Mouse (Mus musculus): ENCODE results near the gene Ctsa. TPM values are rescaled to one million over a fixed set of nuclear protein-coding genes. Genes with fewer than 3 reads are reported as not detected.

The Ctsa gene
- polyA plus RNA-seq, 2 experiments = 59.4 to 69.5 TPM

DNA sequence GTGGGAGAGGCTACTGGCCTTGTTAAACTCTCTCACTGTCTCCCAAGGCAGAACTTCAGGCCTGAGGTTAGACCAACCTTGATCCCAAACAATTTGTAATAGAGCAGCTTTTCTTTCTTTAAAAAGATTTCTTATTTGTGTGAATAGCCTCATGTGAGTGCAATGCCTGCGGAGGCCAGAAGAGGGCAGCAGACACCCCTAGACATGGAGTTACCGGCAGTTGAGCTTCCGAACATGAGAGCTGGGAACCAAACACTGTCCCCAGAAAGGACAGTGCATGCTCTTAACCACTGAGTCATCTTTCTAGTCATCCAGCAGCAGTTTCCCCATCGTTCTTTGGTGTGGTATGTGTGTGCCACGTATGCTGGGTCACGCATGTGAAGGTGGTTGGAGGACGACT lies 34.9 kb downstream of the Ctsa start:
- Histone ChIP-seq H3K27me3 (ENCODE audit: control insufficient read depth, insufficient read depth, low read length) (no peaks in the 10 kb centered on the region), H3K9me3 (ENCODE audit: control insufficient read depth, low read length) (no peaks in the 10 kb centered on the region; the same call in 1 of the 2 replicates), H3K27ac (no peak overlapping the region), H3K4me3 (ENCODE audit: insufficient read depth in 1 of 2, low read depth in 2 of 2, low read length in 2 of 2) (no peak overlapping the region), H3K36me3 (replicated peaks; ENCODE audit: control insufficient read depth, insufficient read depth, low read depth) (no peaks in the 10 kb centered on the region), H3K4me1 (replicated peaks; ENCODE audit: control insufficient read depth in 2 of 2, insufficient read depth in 2 of 2, low read length in 1 of 2) (peaks cover 0 to 14% of the 10 kb centered on the region in 2 experiments; a peak in 2 of 4 replicates), H3K9ac (replicated peaks) (no peak overlapping the region), H3K4me2 (ENCODE audit: low read depth) (no peak overlapping the region)
- DNase-seq (ENCODE audit: low read depth in 3 of 3, low spot score in 3 of 3) (no peak), ATAC-seq (ENCODE audit: insufficient read depth) (no peak)
- WGBS (ENCODE audit: insufficient replicate concordance) = 89% methylated on average over 7 of the region's 7 CpGs
- peak; percentile 82 for TF ChIP-seq CTCF (IDR thresholded peaks at IDR 0.05; ENCODE audit: low read depth)
- no peak for TF ChIP-seq EP300 (IDR thresholded peaks at IDR 0.05; ENCODE audit: low read depth)

DNA sequence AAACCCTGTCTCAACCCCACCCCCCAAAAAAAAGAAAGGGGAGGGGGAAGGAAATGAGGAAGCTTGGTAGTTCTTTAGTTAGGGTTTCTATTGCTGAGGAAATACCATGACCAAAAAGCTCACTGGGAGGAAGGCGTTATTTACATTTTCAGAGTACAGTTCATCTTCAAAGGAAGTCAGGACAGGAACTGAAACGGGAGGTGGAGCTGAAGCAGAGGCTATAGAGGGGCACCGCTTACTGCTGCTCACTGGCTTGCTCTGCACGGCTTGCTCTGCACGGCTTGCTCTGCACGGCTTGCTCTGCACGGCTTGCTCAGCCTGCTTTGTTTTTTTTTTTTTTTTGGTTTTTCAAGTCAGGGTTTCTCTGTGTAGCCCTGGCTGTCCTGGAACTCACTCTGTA lies 35.8 kb downstream of the Ctsa start:
- H3K9me3 ChIP-seq (ENCODE audit: control insufficient read depth, low read length) = no peaks in the 10 kb centered on the region; the same call in 1 of the 2 replicates
- 28% methylated on average over 7 of the region's 7 CpGs for WGBS (ENCODE audit: insufficient replicate concordance)
- H3K4me3 ChIP-seq (ENCODE audit: insufficient read depth in 1 of 2, low read depth in 2 of 2, low read length in 2 of 2) = no peak overlapping the region
- ATAC-seq (ENCODE audit: insufficient read depth) = no peak
- no peaks in the 10 kb centered on the region for H3K27me3 ChIP-seq (ENCODE audit: control insufficient read depth, insufficient read depth, low read length)
- H3K4me2 ChIP-seq (ENCODE audit: low read depth) = no peak overlapping the region
- H3K36me3 ChIP-seq (replicated peaks; ENCODE audit: control insufficient read depth, insufficient read depth, low read depth) = no peaks in the 10 kb centered on the region
- TF ChIP-seq EP300 (IDR thresholded peaks at IDR 0.05; ENCODE audit: low read depth) = no peak
- no peak for TF ChIP-seq CTCF (IDR thresholded peaks at IDR 0.05; ENCODE audit: low read depth)
- DNase-seq (ENCODE audit: low read depth in 3 of 3, low spot score in 3 of 3) = no peak
- H3K9ac ChIP-seq (replicated peaks) = no peak overlapping the region
- no peak overlapping the region for H3K27ac ChIP-seq
- H3K4me1 ChIP-seq (replicated peaks; ENCODE audit: control insufficient read depth in 2 of 2, insufficient read depth in 2 of 2, low read length in 1 of 2) = peaks cover 0 to 14% of the 10 kb centered on the region in 2 experiments; a peak in 2 of 4 replicates

- no peaks in the 10 kb centered on the region for H3K36me3 ChIP-seq (replicated peaks; ENCODE audit: control insufficient read depth, insufficient read depth, low read depth)
- no peak overlapping the region for H3K9ac ChIP-seq (replicated peaks)
- no peak overlapping the region for H3K27ac ChIP-seq
- no peak overlapping the region for H3K4me3 ChIP-seq (ENCODE audit: insufficient read depth in 1 of 2, low read depth in 2 of 2, low read length in 2 of 2)
- DNase-seq (ENCODE audit: low read depth in 3 of 3, low spot score in 3 of 3) (no peak), ATAC-seq (ENCODE audit: insufficient read depth) (no peak)
- H3K4me2 ChIP-seq (ENCODE audit: low read depth) = no peak overlapping the region
- 40% methylated on average over 6 of the region's 6 CpGs for WGBS (ENCODE audit: insufficient replicate concordance)
- TF ChIP-seq CTCF (IDR thresholded peaks at IDR 0.05; ENCODE audit: low read depth) (no peak), EP300 (IDR thresholded peaks at IDR 0.05; ENCODE audit: low read depth) (no peak)
- H3K27me3 ChIP-seq (ENCODE audit: control insufficient read depth, insufficient read depth, low read length) = no peaks in the 10 kb centered on the region
- H3K4me1 ChIP-seq (replicated peaks; ENCODE audit: control insufficient read depth in 2 of 2, insufficient read depth in 2 of 2, low read length in 1 of 2) = peaks cover 0 to 8% of the 10 kb centered on the region in 2 experiments; a peak in 2 of 4 replicates
- no peaks in the 10 kb centered on the region; the same call in 1 of the 2 replicates for H3K9me3 ChIP-seq (ENCODE audit: control insufficient read depth, low read length)
These were observed 39.1 kb downstream of the Ctsa start for GRCm38 (mm10) chr2:164871602-164872303.

DNA sequence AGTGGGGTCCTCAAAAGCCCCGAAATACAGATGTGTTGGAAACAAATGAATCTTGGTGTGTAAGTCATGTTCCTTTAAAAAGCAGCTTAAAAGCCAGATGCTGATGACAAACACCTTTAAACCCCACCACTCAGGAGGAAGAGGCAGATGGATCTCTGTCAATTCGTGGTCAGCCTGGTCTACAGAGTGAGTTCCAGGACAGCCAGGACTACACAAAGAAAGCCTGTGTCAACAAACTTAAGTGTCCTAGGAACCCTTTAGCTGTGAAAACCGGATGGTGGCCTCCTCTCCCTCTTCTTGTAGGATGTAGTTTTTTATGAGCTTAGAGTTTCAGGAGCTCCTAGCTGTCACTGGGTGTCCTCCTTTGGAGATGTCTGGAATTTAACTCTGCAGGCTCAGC lies 40.9 kb downstream of the Ctsa start:
- no peak overlapping the region for H3K9ac ChIP-seq (replicated peaks)
- ATAC-seq (ENCODE audit: insufficient read depth) (no peak), DNase-seq (ENCODE audit: low read depth in 3 of 3, low spot score in 3 of 3) (no peak)
- H3K27ac ChIP-seq = no peak overlapping the region
- peaks cover 3 to 11% of the 10 kb centered on the region in 2 experiments for H3K4me1 ChIP-seq (replicated peaks; ENCODE audit: control insufficient read depth in 2 of 2, insufficient read depth in 2 of 2, low read length in 1 of 2)
- no peak overlapping the region for H3K4me2 ChIP-seq (ENCODE audit: low read depth)
- WGBS (ENCODE audit: insufficient replicate concordance) = 27% methylated on average over 3 of the region's 3 CpGs
- H3K4me3 ChIP-seq (ENCODE audit: insufficient read depth in 1 of 2, low read depth in 2 of 2, low read length in 2 of 2) = no peak overlapping the region
- no peaks in the 10 kb centered on the region for H3K9me3 ChIP-seq (ENCODE audit: control insufficient read depth, low read length)
- TF ChIP-seq EP300 (IDR thresholded peaks at IDR 0.05; ENCODE audit: low read depth) = no peak
- TF ChIP-seq CTCF (IDR thresholded peaks at IDR 0.05; ENCODE audit: low read depth) = no peak
- no peaks in the 10 kb centered on the region for H3K36me3 ChIP-seq (replicated peaks; ENCODE audit: control insufficient read depth, insufficient read depth, low read depth)
- no peaks in the 10 kb centered on the region for H3K27me3 ChIP-seq (ENCODE audit: control insufficient read depth, insufficient read depth, low read length)

DNA sequence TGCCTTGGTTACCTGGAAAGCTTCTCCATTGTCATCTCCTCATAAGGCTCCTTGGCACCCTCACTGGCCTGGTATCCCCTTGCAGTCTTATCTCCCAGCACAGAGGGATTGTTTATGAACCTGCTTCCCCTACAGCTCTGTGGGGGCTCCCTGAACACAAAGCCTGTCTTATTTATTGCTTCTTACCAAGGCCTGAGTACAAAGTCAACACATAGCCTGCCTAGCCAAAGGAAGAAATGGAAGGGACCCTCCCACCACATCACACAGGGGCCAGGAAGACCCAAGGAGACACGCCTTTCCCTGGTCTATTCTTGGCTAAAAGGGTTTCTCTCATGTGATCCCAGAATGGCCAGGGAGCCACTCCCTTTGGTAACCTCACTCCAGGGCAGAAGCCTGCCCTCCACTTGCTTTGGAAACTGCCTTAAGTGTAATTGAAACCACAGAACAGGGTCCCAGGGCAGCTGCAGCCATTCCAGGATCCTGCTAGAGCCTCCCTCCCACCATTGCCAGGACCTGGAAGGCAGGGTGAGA lies 41.6 kb downstream of the Ctsa start:
- no peak for DNase-seq (ENCODE audit: low read depth in 3 of 3, low spot score in 3 of 3)

More for the DNA sequence above, 41.6 kb downstream of the Ctsa start:
- Histone ChIP-seq H3K9ac (replicated peaks) (no peak overlapping the region), H3K4me3 (ENCODE audit: insufficient read depth in 1 of 2, low read depth in 2 of 2, low read length in 2 of 2) (no peak overlapping the region), H3K36me3 (replicated peaks; ENCODE audit: control insufficient read depth, insufficient read depth, low read depth) (no peaks in the 10 kb centered on the region), H3K9me3 (ENCODE audit: control insufficient read depth, low read length) (no peaks in the 10 kb centered on the region), H3K27ac (no peak overlapping the region), H3K4me2 (ENCODE audit: low read depth) (no peak overlapping the region), H3K27me3 (ENCODE audit: control insufficient read depth, insufficient read depth, low read length) (no peaks in the 10 kb centered on the region), H3K4me1 (replicated peaks; ENCODE audit: control insufficient read depth in 2 of 2, insufficient read depth in 2 of 2, low read length in 1 of 2) (peaks cover 3 to 11% of the 10 kb centered on the region in 2 experiments)
- ATAC-seq (ENCODE audit: insufficient read depth) = no peak
- no peak for TF ChIP-seq CTCF (IDR thresholded peaks at IDR 0.05; ENCODE audit: low read depth)
- TF ChIP-seq EP300 (IDR thresholded peaks at IDR 0.05; ENCODE audit: low read depth) = no peak
- 26% methylated on average over 1 of the region's 1 CpGs for WGBS (ENCODE audit: insufficient replicate concordance)
